Mouse (Mus musculus) stomach, postnatal 0 days (tissue): ENCODE results near the gene Bmp6. TPM values are rescaled to one million over a fixed set of nuclear protein-coding genes. Genes with fewer than 3 reads are reported as not detected.
A peak's percentile ranks its signal among the peaks of the same experiment; 100 is the strongest.

Experiments
- ATAC-seq: fragments of 200-750 bp; cut with Nextera tagmentation; 2 replicates; pipeline ENCODE4 v1.8.0; 2017; ENCODE audit not compliant: low FRiP score, low TSS enrichment
- DNase-seq: peaks from one replicate; pipeline ENCODE4 v3.0.0-alpha.2; 2016; ENCODE audit warnings: low spot score
- H3K27ac ChIP-seq: fragments of 300-500 bp; sonication (generic); replicated peaks from 2 replicates; pipeline ENCODE4 v1.5.1; 2014; ENCODE audit warnings: mild to moderate bottlenecking, control low read depth
- H3K27me3 ChIP-seq: fragments of 300-500 bp; sonication (generic); 2 replicates; pipeline ENCODE4 v1.6.1; 2014; ENCODE audit warnings: low read length; ENCODE audit not compliant: control insufficient read depth, insufficient read depth
- H3K36me3 ChIP-seq: fragments of 300-500 bp; sonication (generic); 2 replicates; pipeline ENCODE4 v1.6.1; 2014; ENCODE audit warnings: low read length, mixed read lengths; ENCODE audit not compliant: control insufficient read depth, insufficient read depth
- H3K4me1 ChIP-seq: fragments of 300-500 bp; sonication (generic); replicated peaks from 2 replicates; pipeline ENCODE4 v1.6.1; 2014; ENCODE audit warnings: antibody characterized with exemption; ENCODE audit not compliant: control insufficient read depth, insufficient read depth
- H3K4me2 ChIP-seq: fragments of 300-500 bp; sonication (generic); replicated peaks from 2 replicates; pipeline ENCODE4 v1.6.1; 2014; ENCODE audit warnings: low read depth, mild to moderate bottlenecking, control low read depth, moderate library complexity
- H3K4me3 ChIP-seq: fragments of 300-500 bp; sonication (generic); 2 replicates; pipeline ENCODE4 v1.5.1; 2014; ENCODE audit warnings: low read depth, low read length, control low read depth
- H3K9ac ChIP-seq: fragments of 300-500 bp; sonication (generic); 2 replicates; pipeline ENCODE4 v1.6.1; 2014; ENCODE audit warnings: mild to moderate bottlenecking, low read length, control low read depth, mixed read lengths
- H3K9me3 ChIP-seq: fragments of 300-500 bp; sonication (generic); 2 replicates; pipeline ENCODE4 v1.6.1; 2016; ENCODE audit warnings: low read length; ENCODE audit not compliant: control insufficient read depth
- CTCF ChIP-seq: IDR thresholded peaks from 2 replicates; pipeline ENCODE4 v1.5.1; 2016; ENCODE audit warnings: antibody characterized with exemption, low read depth, mild to moderate bottlenecking, moderate library complexity
- EP300 ChIP-seq: optimal IDR thresholded peaks from 2 replicates; pipeline ENCODE3; 2016; ENCODE audit warnings: antibody characterized with exemption
- WGBS: fragments of 180-500 bp; shearing (Covaris S2); extraction: QIAGEN DNeasy Blood & Tissue Kit; methylation state at CpG from one replicate; pipeline ENCODE4 v1.1.7; 2014; 5-methylcytosine and 5-hydroxymethylcytosine counted together
- polyA plus RNA-seq: library from polyadenylated mRNA; unstranded; fragments of >200 nt; fragmentation: Nextera tagmentation; extraction: Ambion mirVana; gene quantifications from 2 replicates; pipeline ENCODE4 v1.2.1, GENCODE M21; 2015

Gene Bmp6
- polyA plus RNA-seq, 1 experiment from 2014 or later: 1.6 TPM

GRCm38 (mm10) chr13:38520299-38520698 lies 175.4 kb downstream of the Bmp6 start:
- no peak overlapping the region for H3K27ac ChIP-seq
- no peak for TF ChIP-seq CTCF
- no peak for TF ChIP-seq EP300
- no peak overlapping the region for H3K9ac ChIP-seq
- WGBS: 86% methylated on average over 11 of the region's 11 CpGs
- 0 out of 2 replicates have a peak, but pooled peaks cover 2% of the 10 kb centered on the region for H3K4me1 ChIP-seq
- H3K27me3 ChIP-seq: no peaks in the 10 kb centered on the region
- H3K9me3 ChIP-seq: no peaks in the 10 kb centered on the region
- H3K4me2 ChIP-seq: no peak overlapping the region
- peaks cover 20% of the 10 kb centered on the region for H3K36me3 ChIP-seq
- DNase-seq: no peak
- no peak overlapping the region for H3K4me3 ChIP-seq
- ATAC-seq: no peak

- Histone ChIP-seq H3K9ac (no peak overlapping the region), H3K27ac (peak overlapping the region; percentile 67), H3K4me3 (no peak overlapping the region), H3K27me3 (no peaks in the 10 kb centered on the region), H3K4me2 (0 out of 2 replicates have a peak overlapping the region, but pooled peaks have one; percentile 1), H3K9me3 (no peaks in the 10 kb centered on the region), H3K4me1 (0 out of 2 replicates have a peak, but pooled peaks cover 3% of the 10 kb centered on the region), H3K36me3 (peaks cover 15% of the 10 kb centered on the region)
- no peak for TF ChIP-seq EP300
- TF ChIP-seq CTCF: no peak
- no peak for DNase-seq
- WGBS: 47% methylated on average over 4 of the region's 4 CpGs
- ATAC-seq: peak; percentile 39
Observed at GRCm38 (mm10) chr13:38522056-38522654, 177.2 kb downstream of the Bmp6 start.

- TF ChIP-seq CTCF (no peak), EP300 (no peak)
- 0 out of 2 replicates have a peak, but pooled peaks cover 3% of the 10 kb centered on the region for H3K4me1 ChIP-seq
- 82% methylated on average over 11 of the region's 11 CpGs for WGBS
Observed at GRCm38 (mm10) chr13:38523231-38523630, 178.3 kb downstream of the Bmp6 start.

GRCm38 (mm10) chr13:38525261-38525660 lies 180.4 kb downstream of the Bmp6 start:
- TF ChIP-seq CTCF (no peak), EP300 (no peak)
- H3K27ac ChIP-seq: no peak overlapping the region
- H3K9ac ChIP-seq: no peak overlapping the region
- ATAC-seq: no peak
- no peak overlapping the region for H3K4me3 ChIP-seq
- H3K4me1 ChIP-seq: 0 out of 2 replicates have a peak, but pooled peaks cover 3% of the 10 kb centered on the region
- H3K27me3 ChIP-seq: no peaks in the 10 kb centered on the region
- WGBS: 64% methylated on average over 3 of the region's 3 CpGs
- H3K36me3 ChIP-seq: peaks cover 10% of the 10 kb centered on the region; the same call in 1 of the 2 replicates
- H3K9me3 ChIP-seq: no peaks in the 10 kb centered on the region
- peak; percentile 40 for DNase-seq
- H3K4me2 ChIP-seq: peak overlapping the region; percentile 25; the same call in 1 of the 2 replicates

More at GRCm38 (mm10) chr13:38523231-38523630, 178.3 kb downstream of the Bmp6 start:
- Histone ChIP-seq H3K4me3 (no peak overlapping the region), H3K4me2 (no peak overlapping the region), H3K9me3 (no peaks in the 10 kb centered on the region), H3K27me3 (no peaks in the 10 kb centered on the region), H3K36me3 (peaks cover 14% of the 10 kb centered on the region), H3K9ac (peak overlapping the region; percentile 18; the same call in 1 of the 2 replicates), H3K27ac (peak overlapping the region; percentile 49; the same call in 1 of the 2 replicates)
- DNase-seq: no peak
- ATAC-seq: no peak

- Histone ChIP-seq H3K4me3 (peak overlapping the region; percentile 95; the same call in 1 of the 2 replicates), H3K27me3 (no peaks in the 10 kb centered on the region), H3K4me1 (0 out of 2 replicates have a peak, but pooled peaks cover 3% of the 10 kb centered on the region), H3K9ac (no peak overlapping the region), H3K9me3 (no peaks in the 10 kb centered on the region), H3K27ac (no peak overlapping the region), H3K36me3 (peaks cover 6% of the 10 kb centered on the region; the same call in 1 of the 2 replicates), H3K4me2 (peak overlapping the region; percentile 83; the same call in 1 of the 2 replicates)
- ATAC-seq (peak; percentile 20; the same call in 1 of the 2 replicates), DNase-seq (peak; percentile 39)
- no peak for TF ChIP-seq CTCF
- TF ChIP-seq EP300: no peak
- WGBS: 51% methylated on average over 2 of the region's 2 CpGs
Observed at GRCm38 (mm10) chr13:38526116-38526515, 181.2 kb downstream of the Bmp6 start.
